Mouse (Mus musculus): ENCODE data around the gene Gm13287.
A peak's percentile ranks its signal among the peaks of the same experiment; 100 is the strongest.
"Not testable (repeated sequence)": the region's sequence is repeated elsewhere in the genome, so short reads cannot be mapped to it uniquely, and the experiment has no call there.

The Gm13287 gene

DNA sequence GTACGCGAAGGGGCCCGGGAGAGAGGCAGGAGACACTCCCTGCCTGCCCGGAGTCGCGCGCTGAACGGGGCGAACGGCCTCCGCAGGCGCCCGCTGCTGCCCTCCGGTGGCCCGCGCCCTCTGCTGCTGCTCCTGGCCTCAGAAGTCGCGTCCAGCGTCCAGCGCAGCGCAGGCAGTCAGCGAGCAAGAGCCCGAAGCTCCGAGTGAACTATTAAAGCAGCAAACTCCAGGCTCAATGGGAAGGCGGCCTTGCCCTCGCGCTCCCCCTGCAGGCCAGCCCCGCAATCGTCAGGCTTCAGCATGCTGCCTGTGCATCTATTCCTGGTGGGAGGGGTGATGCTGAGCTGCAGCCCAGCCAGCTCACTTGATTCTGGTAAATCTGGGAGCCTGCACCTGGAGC, at the start of gene Gm13287:
TSS of gene Gm13287 (plus strand) at position 301 of the 400 bp plus-strand sequence.
- DNase-seq, result not testable (repeated sequence)

DNA sequence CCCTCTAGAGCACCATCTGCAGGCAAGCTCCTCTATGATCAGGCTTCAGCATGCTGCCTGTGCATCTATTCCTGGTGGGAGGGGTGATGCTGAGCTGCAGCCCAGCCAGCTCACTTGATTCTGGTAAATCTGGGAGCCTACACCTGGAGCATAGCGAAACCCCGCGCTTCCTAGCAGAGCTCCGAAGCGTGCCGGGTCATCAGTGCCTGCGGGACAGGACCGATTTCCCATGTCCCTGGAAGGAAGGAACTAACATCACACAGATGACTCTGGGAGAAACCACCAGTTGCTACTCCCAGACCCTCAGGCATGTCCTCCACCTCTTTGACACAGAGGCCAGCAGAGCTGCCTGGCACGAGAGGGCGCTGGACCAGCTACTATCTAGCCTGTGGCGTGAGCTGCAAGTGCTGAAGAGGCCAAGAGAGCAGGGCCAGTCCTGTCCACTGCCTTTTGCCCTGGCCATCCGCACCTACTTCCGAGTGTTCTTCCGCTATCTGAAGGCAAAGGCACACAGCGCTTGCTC, 48.2 kb upstream of the Gm13287 start, which contains the start of gene Gm13271:
TSS of gene Gm13271 (plus strand) at position 51 of the 523 bp plus-strand sequence.
- peak; percentile 23 to 34 for DNase-seq

DNA sequence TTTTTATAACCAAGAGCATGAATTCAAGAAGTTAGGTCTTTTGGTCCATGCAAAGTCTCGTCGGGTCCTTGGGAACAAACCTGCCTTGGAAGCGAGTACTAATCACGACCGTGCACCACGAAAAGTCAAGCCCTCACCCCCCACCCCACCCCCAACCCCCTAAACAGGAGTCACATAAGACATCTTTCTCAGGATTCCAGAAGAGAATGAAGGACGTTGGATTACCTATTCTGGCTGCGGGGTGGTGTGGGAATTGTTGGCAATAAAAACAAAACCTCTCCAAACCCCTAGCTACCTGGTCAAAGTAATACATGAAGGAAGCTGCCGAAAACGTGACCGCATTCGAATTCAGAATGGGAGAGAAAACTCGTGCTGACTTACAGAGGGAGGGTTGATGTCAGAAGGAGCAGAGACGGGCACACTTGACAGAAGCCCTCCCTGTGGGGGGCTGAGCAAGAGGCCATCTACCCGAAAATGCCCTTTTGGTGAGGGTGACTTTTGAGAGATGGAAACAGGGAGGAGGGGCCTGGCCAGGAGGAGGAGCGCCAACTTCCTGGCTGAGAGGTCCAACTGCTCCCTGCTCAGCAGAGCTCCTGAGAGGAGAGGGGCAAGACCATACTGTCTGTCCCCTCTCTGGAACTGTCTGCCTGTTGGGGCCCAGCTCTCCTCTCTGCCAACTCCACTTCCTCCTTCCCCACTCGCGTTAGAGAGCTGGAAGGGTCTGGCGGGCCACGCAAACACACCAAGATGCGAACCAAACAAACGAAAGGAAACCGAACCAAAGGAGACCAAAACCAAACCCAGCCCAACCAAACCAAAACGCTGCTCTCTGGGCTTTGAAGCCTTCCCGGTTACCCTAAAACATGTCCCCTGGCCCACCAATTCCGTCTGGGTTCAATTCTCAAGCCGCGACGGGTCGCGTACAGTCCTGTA, 46.2 kb upstream of the Gm13287 start:
- peak in 1 of 2 experiments; percentile 24 for DNase-seq

DNA sequence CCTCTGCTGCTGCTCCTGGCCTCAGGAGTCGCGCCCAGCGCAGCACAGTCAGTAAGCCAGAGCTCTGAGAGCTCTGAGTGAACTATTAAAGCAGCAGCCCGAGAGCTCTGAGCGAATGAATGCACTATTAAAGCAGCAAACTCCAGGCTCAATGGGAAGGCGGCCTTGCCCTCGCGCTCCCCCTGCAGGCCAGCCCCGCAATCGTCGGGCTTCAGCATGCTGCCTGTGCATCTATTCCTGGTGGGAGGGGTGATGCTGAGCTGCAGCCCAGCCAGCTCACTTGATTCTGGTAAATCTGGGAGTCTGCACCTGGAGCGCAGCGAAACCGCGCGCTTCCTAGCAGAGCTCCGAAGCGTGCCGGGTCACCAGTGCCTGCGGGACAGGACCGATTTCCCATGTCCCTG, 45.4 kb upstream of the Gm13287 start:
- DNase-seq, result peak; percentile 87 to 89

DNA sequence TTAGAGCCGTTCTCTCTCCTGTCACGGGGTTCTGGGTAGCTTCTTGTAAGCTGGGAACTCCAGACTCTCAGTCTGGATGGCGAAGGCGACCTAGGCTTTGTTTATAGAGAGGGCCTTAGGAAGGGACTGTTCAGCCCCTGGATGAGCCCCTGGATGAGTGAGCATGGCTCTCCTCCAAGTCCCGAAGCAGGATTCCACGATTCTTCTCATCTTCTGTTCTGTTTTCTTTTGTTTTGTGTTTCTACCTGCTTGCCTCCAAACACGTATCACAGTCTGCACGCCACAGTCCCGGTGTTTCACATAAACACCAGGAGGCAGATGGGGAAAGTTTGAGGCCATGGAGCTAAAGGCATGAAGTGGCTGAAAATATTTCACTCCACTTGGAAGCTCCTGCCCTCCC, 44.3 kb upstream of the Gm13287 start:
- DNase-seq, result not testable (repeated sequence)

DNA sequence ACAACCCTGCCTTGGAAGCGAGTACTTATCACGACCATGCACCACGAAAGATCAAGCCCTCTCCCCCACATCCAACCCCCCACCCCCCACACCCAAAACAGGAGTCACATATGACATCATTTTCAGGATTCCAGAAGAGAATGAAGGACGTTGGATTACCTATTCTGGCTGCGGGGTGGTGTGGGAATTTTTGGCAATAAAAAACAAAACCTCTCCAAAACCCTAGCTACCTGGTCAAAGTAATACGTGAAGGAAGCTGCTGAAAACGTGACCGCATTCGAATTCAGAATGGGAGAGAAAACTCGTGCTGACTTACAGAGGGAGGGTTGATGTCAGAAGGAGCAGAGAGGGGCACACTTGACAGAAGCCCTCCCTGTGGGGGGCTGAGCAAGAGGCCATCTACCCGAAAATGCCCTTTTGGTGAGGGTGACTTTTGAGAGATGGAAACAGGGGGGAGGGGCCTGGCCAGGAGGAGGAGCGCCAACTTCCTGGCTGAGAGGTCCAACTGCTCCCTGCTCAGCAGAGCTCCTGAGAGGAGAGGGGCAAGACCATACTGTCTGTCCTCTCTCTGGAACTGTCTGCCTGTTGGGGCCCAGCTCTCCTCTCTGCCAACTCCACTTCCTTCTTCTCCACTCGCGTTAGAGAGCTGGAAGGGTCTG, 43.3 kb upstream of the Gm13287 start, which contains the start of gene Gm13283:
TSS of gene Gm13283 (plus strand) at position 510 of the 659 bp plus-strand sequence.
- DNase-seq, result peak in 1 of 2 experiments; percentile 69

DNA sequence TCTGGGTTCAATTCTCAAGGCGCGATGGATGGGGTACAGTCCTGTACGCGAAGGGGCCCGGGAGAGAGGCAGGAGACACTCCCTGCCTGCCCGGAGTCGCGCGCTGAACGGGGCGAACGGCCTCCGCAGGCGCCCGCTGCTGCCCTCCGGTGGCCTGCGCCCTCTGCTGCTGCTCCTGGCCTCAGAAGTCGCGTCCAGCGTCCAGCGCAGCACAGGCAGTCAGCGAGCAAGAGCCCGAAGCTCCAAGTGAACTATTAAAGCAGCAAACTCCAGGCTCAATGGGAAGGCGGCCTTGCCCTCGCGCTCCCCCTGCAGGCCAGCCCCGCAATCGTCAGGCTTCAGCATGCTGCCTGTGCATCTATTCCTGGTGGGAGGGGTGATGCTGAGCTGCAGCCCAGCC, 42.6 kb upstream of the Gm13287 start:
- peak; percentile 86 to 87 for DNase-seq

DNA sequence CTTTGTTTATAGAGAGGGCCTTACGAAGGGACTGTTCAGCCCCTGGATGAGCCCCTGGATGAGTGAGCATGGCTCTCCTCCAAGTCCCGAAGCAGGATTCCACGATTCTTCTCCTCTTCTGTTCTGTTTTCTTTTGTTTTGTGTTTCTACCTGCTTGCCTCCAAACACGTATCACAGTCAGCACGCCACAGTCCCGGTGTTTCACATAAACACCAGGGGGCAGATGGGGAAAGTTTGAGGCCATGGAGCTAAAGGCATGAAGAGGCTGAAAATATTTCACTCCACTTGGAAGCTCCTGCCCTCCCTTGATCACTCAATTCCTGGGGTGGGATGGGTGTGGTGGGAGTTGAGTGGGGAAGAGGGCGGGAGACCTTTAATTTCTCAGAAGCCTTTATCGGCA, 41.3 kb upstream of the Gm13287 start:
- DNase-seq, result peak; percentile 25 to 46

DNA sequence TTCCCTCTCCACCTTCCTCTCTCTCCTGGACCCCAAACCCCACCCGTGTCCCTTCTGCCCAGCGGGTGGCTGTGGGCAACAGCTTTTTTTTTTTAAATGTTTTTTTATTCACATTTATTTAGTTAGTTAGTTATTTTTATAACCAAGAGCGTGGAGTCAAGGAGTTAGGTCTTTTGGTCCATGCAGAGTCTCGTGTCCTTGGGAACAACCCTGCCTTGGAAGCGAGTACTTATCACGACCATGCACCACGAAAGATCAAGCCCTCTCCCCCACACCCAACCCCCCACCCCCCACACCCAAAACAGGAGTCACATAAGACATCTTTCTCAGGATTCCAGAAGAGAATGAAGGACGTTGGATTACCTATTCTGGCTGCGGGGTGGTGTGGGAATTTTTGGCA, 40.7 kb upstream of the Gm13287 start:
- not testable (repeated sequence) for DNase-seq

DNA sequence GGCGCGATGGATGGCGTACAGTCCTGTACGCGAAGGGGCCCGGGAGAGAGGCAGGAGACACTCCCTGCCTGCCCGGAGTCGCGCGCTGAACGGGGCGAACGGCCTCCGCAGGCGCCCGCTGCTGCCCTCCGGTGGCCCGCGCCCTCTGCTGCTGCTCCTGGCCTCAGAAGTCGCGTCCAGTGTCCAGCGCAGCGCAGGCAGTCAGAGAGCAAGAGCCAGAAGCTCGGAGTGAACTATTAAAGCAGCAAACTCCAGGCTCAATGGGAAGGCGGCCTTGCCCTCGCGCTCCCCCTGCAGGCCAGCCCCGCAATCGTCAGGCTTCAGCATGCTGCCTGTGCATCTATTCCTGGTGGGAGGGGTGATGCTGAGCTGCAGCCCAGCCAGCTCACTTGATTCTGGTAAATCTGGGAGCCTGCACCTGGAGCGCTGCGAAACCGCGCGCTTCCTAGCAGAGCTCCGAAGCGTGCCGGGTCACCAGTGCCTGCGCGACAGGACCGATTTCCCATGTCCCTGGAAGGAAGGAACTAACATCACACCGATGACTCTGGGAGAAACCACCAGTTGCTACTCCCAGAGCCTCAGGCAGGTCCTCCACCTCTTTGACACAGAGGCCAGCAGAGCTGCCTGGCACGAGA, 39.6 kb upstream of the Gm13287 start:
- peak; percentile 66 to 78 for DNase-seq

DNA sequence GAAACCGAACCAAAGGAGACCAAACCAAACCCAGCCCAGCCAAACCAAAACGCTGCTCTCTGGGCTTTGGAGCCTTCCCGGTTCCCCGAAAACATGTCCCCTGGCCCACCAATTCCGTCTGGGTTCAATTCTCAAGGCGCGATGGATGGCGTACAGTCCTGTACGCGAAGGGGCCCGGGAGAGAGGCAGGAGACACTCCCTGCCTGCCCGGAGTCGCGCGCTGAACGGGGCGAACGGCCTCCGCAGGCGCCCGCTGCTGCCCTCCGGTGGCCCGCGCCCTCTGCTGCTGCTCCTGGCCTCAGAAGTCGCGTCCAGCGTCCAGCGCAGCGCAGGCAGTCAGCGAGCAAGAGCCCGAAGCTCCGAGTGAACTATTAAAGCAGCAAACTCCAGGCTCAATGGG, 29.5 kb upstream of the Gm13287 start, which contains the start of gene Gm13290:
TSS of gene Gm13290 (plus strand) at position 301 of the 400 bp plus-strand sequence.
- not testable (repeated sequence) for DNase-seq

DNA sequence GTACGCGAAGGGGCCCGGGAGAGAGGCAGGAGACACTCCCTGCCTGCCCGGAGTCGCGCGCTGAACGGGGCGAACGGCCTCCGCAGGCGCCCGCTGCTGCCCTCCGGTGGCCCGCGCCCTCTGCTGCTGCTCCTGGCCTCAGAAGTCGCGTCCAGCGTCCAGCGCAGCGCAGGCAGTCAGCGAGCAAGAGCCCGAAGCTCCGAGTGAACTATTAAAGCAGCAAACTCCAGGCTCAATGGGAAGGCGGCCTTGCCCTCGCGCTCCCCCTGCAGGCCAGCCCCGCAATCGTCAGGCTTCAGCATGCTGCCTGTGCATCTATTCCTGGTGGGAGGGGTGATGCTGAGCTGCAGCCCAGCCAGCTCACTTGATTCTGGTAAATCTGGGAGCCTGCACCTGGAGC, 26.4 kb upstream of the Gm13287 start, which contains the start of gene Gm13289:
TSS of gene Gm13289 (plus strand) at position 301 of the 400 bp plus-strand sequence.
- DNase-seq, result not testable (repeated sequence)

DNA sequence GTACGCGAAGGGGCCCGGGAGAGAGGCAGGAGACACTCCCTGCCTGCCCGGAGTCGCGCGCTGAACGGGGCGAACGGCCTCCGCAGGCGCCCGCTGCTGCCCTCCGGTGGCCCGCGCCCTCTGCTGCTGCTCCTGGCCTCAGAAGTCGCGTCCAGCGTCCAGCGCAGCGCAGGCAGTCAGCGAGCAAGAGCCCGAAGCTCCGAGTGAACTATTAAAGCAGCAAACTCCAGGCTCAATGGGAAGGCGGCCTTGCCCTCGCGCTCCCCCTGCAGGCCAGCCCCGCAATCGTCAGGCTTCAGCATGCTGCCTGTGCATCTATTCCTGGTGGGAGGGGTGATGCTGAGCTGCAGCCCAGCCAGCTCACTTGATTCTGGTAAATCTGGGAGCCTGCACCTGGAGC, 23.5 kb upstream of the Gm13287 start, which contains the start of gene Gm13272:
TSS of gene Gm13272 (plus strand) at position 301 of the 400 bp plus-strand sequence.
- not testable (repeated sequence) for DNase-seq

DNA sequence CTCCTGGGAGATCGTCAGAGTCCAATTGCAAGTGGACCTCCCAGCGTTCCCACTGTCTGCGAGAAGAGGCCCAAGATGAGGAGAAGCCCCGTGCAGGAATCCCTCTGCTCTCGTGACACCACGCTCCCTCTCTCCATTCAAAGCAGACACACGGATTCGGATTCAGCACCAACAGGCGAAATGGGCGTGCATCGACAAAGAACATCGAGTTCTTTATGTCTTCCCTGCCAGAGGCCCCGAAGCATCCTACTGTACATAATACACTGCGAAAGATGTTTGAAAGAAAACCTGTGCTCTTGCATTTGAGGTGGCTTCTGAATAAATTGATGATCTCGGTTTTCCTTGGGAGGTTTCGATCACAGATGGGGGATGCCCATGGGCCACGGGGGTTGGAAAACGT, 22.7 kb upstream of the Gm13287 start:
- DNase-seq, result not testable (repeated sequence)

DNA sequence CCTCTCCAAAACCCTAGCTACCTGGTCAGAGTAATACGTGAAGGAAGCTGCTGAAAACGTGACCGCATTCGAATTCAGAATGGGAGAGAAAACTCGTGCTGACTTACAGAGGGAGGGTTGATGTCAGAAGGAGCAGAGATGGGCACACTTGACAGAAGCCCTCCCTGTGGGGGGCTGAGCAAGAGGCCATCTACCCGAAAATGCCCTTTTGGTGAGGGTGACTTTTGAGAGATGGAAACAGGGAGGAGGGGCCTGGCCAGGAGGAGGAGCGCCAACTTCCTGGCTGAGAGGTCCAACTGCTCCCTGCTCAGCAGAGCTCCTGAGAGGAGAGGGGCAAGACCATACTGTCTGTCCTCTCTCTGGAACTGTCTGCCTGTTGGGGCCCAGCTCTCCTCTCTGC, 21.2 kb upstream of the Gm13287 start, which contains the start of gene Ifnz:
TSS of gene Ifnz (plus strand) at position 301 of the 400 bp plus-strand sequence.
- not testable (repeated sequence) for DNase-seq

DNA sequence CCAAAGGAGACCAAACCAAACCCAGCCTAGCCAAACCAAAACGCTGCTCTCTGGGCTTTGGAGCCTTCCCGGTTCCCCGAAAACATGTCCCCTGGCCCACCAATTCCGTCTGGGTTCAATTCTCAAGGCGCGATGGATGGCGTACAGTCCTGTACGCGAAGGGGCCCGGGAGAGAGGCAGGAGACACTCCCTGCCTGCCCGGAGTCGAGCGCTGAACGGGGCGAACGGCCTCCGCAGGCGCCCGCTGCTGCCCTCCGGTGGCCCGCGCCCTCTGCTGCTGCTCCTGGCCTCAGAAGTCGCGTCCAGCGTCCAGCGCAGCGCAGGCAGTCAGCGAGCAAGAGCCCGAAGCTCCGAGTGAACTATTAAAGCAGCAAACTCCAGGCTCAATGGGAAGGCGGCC, 20.7 kb upstream of the Gm13287 start:
- peak; percentile 19 to 28 for DNase-seq

DNA sequence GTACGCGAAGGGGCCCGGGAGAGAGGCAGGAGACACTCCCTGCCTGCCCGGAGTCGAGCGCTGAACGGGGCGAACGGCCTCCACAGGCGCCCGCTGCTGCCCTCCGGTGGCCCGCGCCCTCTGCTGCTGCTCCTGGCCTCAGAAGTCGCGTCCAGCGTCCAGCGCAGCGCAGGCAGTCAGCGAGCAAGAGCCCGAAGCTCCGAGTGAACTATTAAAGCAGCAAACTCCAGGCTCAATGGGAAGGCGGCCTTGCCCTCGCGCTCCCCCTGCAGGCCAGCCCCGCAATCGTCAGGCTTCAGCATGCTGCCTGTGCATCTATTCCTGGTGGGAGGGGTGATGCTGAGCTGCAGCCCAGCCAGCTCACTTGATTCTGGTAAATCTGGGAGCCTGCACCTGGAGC, 17.6 kb upstream of the Gm13287 start, which contains the start of gene Gm13276:
TSS of gene Gm13276 (plus strand) at position 301 of the 400 bp plus-strand sequence.
- not testable (repeated sequence) for DNase-seq

DNA sequence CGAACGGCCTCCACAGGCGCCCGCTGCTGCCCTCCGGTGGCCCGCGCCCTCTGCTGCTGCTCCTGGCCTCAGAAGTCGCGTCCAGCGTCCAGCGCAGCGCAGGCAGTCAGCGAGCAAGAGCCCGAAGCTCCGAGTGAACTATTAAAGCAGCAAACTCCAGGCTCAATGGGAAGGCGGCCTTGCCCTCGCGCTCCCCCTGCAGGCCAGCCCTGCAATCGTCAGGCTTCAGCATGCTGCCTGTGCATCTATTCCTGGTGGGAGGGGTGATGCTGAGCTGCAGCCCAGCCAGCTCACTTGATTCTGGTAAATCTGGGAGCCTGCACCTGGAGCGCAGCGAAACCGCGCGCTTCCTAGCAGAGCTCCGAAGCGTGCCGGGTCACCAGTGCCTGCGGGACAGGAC, 14.7 kb upstream of the Gm13287 start, which contains the start of gene Gm13277:
TSS of gene Gm13277 (plus strand) at position 231 of the 400 bp plus-strand sequence.
- DNase-seq, result peak; percentile 77

DNA sequence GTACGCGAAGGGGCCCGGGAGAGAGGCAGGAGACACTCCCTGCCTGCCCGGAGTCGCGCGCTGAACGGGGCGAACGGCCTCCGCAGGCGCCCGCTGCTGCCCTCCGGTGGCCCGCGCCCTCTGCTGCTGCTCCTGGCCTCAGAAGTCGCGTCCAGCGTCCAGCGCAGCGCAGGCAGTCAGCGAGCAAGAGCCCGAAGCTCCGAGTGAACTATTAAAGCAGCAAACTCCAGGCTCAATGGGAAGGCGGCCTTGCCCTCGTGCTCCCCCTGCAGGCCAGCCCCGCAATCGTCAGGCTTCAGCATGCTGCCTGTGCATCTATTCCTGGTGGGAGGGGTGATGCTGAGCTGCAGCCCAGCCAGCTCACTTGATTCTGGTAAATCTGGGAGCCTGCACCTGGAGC, 11.8 kb upstream of the Gm13287 start, which contains the start of gene Gm13278:
TSS of gene Gm13278 (plus strand) at position 301 of the 400 bp plus-strand sequence.
- not testable (repeated sequence) for DNase-seq

DNA sequence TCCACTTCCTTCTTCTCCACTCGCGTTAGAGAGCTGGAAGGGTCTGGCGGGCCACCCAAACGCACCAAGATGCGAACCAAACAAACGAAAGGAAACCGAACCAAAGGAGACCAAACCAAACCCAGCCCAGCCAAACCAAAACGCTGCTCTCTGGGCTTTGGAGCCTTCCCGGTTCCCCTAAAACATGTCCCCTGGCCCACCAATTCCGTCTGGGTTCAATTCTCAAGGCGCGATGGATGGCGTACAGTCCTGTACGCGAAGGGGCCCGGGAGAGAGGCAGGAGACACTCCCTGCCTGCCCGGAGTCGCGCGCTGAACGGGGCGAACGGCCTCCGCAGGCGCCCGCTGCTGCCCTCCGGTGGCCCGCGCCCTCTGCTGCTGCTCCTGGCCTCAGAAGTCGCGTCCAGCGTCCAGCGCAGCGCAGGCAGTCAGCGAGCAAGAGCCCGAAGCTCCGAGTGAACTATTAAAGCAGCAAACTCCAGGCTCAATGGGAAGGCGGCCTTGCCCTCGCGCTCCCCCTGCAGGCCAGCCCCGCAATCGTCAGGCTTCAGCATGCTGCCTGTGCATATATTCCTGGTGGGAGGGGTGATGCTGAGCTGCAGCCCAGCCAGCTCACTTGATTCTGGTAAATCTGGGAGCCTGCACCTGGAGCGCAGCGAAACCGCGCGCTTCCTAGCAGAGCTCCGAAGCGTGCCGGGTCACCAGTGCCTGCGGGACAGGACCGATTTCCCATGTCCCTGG, 8.9 kb upstream of the Gm13287 start, which contains the start of gene Gm13275:
TSS of gene Gm13275 (plus strand) at position 552 of the 740 bp plus-strand sequence.
- peak; percentile 14 to 46 for DNase-seq

DNA sequence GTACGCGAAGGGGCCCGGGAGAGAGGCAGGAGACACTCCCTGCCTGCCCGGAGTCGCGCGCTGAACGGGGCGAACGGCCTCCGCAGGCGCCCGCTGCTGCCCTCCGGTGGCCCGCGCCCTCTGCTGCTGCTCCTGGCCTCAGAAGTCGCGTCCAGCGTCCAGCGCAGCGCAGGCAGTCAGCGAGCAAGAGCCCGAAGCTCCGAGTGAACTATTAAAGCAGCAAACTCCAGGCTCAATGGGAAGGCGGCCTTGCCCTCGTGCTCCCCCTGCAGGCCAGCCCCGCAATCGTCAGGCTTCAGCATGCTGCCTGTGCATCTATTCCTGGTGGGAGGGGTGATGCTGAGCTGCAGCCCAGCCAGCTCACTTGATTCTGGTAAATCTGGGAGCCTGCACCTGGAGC, 6.0 kb upstream of the Gm13287 start, which contains the start of gene Gm13279:
TSS of gene Gm13279 (plus strand) at position 301 of the 400 bp plus-strand sequence.
- DNase-seq, result not testable (repeated sequence)

All from kidney, postnatal 36 days (tissue).